Mouse (Mus musculus) adrenal gland, postnatal 25 days (tissue): Measurements from ENCODE around the gene Fstl4. TPM values are rescaled to one million over a fixed set of nuclear protein-coding genes. Genes with fewer than 3 reads are reported as not detected.
A peak's percentile ranks its signal among the peaks of the same experiment; 100 is the strongest.
"Not testable (repeated sequence)": the region's sequence is repeated elsewhere in the genome, so short reads cannot be mapped to it uniquely, and the experiment has no call there.

Experiments
- DNase-seq: peaks from one replicate; pipeline ENCODE4 v3.0.0; 2021; ENCODE audit warnings: mixed read lengths
- total RNA-seq: library from RNA; stranded (reverse); gene quantifications from 2 replicates; pipeline ENCODE4 v1.2.3, GENCODE M21; 2021

The Fstl4 gene
- total RNA-seq, 1 experiment from 2014 or later = 0.91 TPM

DNA sequence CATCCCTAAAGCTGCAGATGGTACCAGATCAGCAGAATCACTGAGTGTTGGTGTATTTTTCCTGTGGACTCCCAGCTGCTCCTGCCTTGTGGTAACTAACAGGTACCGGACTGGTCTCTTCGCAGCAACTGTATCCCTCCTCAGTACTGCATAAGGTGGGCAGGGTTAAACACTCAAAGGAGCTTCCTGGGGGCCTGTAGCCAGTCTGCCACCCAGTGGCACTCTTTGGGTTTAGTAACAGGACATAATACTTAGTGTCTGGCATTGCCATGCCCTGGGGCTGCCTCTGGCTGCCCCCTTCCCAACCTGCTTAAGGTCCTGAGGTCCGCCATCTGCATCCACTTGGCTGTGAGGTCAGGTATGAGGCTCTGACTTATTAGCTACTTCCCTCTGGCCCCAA is 375.2 kb downstream of the Fstl4 start:
- DNase-seq = no peak

DNA sequence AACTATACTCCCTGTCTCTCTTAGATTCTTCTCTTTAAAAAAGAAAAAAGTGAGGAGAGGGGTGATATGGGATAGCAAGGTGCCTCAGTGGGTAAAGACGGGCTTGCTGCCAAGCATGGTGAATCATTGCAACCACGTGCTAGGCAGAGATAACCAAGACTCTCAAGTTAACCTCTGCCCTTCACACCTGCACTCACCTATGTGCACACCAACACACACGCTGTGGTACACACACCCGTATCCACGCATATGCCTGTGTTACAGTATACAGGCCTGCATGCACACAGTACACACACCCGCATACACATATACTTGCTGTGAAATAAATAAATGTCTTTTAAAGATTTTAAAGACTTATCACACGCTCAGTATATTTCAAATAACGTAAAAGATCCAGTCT is 375.8 kb downstream of the Fstl4 start:
- no peak for DNase-seq

DNA sequence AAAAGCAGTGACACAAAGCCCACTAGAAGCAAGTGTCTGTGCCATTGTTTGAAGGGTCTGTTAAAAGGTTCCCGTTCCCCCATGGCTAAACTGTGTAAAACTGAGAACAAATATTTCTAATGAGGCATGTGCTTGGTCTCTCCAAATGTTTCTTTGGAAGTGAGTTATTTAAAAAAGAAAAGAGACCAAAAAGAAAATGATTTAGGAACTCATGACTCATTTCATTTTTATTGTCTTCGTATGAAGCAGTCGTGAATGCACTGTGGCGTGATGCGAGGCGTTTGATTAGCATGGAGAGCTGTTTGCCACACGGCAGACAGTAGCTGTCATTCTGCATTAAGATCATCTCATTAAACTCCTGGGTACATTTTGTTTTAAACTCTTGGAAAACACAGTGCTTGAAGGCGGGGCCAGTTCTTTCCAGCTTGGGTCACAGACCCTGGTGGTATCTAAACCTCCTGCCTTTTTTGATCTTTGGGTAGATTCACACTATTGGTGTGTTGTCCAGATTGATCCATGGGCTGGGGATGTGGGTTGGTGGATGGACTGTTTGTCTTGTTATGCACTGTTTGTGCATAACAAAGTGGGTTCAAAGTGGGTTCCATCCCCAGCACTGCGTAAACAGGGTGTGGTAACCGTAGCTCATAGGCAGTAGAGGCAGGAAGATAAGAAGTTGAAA is 376.4 kb downstream of the Fstl4 start:
- no peak for DNase-seq

DNA sequence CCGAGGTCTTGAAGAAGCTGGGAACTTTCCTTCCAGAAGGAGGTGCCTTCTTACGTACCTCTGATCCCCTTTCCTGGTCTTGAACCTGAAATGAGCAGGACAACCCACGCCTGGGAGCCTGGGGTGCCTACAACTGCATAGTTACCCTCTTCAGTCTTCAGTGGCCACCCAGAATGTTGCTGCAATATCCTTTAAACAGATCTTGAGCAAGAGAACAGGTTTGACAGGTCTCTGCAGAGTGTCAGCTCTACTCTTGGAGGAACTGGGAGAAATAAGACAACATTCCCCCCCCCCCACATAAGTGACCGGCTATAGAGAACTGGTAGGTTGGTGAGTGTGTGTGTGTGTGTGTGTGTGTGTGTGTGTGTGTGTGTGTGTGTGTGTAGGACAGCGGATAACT is 379.1 kb downstream of the Fstl4 start:
- DNase-seq = no peak

DNA sequence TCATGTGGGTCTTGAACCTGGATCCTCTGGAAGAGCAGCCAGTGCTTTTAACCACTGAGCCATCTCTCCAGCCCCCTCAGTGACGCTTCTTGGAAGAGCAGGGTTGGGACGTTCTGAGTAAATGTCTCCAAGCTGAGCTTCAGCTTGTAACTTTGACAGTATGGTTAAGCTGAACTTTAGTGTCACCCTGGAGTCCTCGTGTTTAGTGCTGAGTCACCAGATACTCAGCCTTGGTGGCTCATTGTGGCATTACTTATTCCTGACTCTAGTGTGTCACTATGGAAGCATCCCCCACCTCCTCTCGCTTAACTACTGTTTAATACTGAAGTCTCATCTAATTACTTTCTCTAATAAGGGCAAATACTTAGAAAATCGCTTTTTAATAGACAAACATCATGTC is 380.1 kb downstream of the Fstl4 start:
- DNase-seq = no peak

DNA sequence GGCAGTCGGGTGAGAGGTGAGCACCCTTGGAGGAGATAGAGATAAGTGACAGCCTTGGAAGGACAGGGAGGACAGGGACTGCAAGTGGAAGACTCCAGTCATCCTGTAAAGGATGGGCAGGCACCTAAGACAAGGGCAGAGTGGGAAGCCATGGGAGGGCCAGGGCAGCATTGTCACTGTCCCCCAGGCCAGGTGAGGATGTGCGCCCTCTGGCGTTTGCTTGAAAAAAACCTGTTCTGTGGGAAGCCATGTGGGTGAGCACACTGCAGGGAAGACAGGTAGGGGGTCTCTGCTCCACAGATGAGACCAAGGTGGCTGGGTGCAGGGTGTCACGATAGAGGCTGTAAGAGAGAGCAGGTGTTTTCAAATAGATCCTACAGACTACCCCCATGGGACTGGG is 381.9 kb downstream of the Fstl4 start:
- DNase-seq = peak; percentile 55

DNA sequence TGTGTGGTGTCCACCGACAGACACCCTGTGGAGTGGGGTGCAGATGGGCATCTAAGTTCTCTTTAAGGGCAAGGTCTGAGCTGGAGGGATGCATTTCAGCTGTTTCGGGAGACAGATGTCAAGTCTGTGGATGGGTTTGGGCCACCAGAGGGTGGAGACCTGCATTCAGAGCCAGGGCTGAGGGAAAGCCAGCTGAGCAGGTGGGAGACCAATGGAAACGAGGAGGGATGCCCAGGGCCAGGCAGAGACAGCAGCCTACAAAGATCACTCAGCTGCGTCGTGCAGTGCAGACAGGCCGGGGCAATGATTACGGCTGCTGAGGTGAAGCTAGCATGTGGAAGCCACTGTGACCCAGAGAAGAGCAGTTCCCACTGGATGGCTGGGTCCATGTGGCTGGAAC is 392.0 kb downstream of the Fstl4 start:
- DNase-seq = no peak

DNA sequence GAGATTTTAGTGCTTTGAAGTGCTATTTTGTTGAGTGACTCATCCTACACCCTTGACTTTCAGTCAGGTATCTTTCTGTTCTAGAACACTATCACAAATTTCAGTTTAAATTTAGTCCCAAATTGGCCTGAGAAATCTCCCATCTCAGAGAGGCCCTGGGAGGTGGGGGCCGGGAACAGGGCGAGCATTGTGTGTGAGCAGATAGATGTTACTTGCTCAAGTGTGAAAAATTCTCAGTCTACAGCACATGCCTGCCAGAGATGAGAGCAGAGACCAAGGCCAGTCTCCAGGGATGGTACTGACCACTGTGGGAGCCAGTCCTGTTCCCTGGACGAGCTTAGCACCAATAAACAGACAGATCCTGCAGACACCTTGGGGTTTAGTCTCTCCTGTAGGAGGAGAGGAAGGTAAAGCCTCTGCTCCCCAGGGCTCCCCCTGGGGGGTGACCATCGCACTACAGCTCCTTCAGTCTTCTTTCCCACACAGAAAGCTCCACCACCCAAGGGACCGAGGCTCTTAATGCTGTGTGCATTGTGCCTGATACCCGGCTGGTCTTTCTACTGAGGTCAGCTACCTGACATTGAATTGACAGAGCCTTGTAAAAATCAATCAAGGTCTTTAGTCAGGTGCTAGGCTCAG is 393.3 kb downstream of the Fstl4 start:
- no peak for DNase-seq

DNA sequence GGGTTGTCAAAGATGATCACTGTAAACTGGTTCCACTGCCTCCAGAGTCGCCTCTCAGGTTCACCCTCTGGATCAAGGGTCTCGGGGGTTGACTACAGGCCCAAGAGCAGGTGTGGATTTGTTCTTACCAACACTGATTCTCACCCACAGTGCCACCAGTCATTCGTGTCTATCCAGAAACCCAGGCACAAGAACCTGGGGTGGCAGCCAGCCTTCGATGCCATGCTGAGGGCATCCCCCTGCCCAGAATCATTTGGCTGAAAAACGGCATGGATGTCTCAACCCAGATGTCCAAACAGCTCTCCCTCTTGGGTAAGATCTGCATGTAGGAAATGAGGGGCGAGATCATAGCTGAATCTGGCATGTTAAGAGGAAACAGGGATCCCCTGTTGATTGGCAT is 398.0 kb downstream of the Fstl4 start:
- DNase-seq = no peak

DNA sequence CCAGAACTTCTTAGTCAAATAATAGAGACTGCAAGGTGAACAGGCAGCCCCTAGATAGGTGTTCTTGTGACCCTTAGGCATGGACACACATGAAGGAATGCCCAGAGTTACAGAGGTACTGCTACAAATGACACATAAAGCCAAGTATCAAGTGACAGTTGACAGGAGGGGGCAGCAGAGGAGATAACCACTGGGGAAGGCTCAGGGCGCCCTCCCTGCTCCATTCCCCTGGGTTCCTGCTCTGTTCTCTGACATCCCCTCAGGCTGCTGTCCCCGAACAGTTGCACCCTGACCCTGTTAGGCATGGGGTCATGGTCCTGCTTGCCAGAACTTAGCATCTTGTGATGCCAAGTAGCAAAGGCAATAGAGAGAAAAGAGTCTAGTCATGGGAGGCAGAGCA is 402.0 kb downstream of the Fstl4 start:
- no peak for DNase-seq

DNA sequence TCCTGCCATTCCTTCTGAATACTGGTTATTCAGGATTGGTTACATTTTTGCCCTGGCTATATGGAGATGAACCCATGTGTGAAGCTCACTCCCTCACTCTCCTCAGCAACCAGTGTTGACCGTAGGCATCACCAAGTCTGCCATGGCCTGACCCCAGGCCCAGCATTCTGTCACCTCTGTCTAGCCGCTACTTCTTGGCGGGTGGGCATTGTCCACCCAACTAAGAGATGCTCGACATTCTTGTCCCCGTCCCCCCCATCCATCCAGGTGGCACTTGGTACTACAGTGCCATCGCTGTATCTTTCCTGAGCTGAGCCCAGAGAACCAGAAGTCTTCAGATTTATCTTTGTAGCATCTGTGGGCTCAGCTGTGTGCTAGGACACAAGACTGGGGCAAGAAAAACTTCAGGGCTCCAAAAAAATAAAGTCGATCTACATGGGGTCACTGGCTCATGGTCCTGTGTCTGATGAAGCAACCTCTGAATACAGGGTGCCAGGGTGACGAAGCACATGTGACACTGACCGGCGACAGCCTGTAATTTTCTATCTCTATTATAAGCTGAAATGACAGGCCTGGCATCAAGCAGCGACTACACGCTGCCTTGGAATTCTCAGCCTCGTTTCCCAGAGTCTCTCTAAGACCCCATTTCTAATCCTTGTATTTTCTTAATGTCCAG is 417.9 kb downstream of the Fstl4 start:
- DNase-seq = no peak

DNA sequence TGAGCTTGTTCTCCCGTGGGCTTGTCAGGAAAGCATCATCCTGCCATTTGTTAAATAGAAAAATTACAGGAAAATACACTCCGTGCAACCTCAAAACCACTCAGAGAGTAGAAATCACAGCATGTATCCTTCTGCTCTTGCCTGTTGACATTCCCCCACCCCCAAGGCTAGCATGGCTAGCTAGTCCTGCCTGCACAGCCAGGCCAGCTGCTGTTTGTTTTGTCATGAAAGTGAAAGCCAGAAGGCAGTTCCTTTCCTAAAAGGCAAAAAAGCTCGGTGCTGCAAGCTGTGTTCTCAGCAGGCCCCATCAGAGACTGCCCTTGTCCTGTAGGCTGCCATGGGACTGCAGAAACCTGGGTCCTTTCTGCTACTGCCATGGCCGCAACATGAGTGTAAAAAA is 418.4 kb downstream of the Fstl4 start:
- no peak for DNase-seq

DNA sequence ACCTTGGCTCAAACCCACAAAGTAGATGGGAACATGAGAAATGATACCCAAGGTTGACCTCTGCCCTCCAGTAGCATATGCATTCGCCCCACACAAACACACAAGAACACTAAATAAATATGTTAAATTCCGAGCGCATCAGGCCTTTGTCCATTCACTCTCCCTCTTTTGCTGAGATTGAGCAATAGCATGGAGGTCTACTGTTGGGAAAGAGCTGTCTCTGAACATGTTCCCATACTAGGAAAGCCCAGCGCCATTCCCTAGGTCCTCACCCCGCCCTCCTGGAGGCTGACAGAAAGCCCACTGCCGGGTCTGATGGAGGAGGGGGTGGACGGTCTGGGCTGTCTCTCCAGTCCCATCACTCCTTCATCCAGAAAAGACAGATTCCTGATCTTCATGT is 419.6 kb downstream of the Fstl4 start:
- DNase-seq = no peak

DNA sequence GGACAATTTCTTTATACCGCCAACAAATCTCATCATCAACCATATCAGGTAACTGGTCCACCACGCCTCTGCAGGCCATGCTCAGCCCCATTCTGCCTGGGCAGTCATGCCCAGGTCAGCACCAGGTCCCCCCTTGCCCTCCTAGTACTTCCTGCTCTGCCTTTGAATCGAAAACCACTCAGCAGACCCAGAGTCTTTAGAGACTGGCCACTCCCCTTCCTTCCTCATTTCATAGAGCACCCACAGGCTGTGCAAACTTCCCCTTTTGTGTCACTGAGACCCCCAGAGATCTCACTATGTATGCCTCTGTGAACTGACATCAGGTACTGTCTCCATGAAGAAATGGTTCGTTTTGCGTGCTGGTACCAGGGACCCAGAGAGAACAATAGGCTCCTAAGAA is 420.3 kb downstream of the Fstl4 start:
- DNase-seq = no peak

DNA sequence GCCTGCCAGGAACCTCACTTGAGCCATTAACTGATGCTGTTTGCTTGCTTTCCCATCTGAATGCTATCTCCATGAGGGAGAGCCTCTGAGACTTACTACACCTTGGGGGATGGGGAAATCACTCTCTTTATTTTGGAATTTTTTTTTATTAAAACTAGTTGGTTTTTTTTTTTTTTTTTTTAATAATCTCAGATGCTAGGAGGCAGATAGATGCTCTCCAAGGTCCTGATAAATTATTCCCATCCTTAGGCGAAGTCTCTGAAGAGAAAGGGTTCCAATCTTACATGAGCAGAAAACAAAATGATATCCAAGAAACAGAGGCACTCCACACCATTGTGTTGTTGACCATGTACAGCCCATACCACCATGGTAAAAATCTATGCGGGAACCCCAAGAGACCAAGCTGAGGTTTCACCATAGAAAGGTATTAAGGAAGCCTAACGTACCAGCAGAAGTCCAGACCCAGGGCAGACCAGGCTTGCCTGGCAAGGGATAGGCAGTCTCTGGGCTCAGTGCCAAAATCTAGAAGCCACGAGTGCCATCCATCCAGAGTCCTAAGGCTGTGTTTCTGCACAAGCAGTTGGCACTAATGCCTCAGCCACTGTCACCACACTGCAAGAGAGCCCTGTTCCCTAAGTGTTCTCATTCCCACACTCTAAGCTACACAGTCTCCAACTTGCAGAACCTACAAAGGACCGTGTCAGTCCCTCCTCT is 423.1 kb downstream of the Fstl4 start:
- peak; percentile 6 for DNase-seq

DNA sequence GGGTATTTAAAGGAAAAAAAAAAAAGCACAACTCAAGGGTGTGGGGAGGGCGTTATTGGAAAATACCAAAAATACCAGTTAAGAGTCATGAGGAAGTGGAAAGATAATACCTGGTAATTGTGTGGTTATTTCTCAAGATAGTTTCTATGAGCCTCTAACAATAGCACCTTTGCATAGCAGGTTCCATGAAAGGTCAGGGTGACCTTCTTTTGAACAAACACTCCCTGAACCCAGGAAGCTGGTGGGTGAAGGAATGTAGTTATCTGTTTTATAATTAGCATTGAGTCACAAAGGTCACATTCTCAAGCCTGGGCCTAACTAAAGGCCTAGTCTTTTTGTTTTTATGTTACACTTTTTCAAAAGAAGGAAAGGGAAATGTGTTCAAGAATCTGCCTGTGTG is 432.1 kb downstream of the Fstl4 start:
- not testable (repeated sequence) for DNase-seq

DNA sequence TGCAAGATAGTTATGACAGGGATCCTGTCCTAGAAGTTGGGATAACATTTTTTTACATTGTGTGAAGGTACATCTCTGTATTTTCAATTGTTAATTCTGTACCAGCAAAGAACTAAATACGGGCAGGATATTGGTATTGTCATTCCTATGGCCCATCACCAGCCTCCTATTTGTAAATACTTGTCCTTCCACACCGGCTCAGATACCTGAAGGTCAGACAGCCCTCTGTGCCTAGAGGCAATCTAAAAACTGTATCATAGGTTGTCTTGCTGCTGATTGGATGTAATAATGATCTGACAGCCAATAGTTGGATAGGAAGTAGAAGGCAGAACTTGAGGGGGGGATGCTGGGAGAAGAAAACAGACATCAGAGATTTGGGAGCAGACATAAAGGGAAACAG is 432.7 kb downstream of the Fstl4 start:
- no peak for DNase-seq

DNA sequence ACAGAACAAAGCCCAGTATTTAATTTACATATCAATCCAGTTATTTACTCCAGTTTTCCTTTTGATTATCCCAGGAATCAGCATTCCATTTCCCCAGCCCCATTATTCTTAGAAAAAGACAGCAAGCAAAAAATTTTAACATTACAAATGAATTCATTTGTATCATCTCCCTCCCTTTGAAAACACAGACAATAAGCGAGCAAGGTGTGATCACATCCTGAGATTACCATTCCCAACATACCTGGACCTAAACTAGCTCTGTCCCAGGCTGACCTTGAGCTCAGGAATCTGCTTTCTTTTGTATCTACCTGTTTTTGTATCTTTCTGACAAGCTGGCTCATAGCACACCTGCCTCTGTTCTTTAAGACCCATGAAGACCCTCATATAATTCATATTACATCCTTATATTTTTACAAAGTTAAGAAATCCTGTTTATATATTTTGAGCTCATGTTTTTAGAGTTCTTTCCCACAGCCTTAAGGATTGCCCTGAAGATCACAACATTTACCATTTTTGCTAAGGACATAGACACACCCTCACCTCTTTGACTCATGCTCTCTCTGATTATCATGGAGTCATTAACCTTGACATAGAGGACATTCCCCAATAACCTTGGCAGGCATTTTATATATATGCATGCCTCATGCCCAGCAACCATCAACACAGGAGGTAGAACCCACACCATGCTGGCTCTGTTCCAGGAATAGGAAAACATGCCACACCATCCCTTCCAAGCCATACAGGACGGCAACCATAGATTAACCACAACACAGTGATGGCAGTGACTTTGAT is 438.2 kb downstream of the Fstl4 start:
- no peak for DNase-seq

DNA sequence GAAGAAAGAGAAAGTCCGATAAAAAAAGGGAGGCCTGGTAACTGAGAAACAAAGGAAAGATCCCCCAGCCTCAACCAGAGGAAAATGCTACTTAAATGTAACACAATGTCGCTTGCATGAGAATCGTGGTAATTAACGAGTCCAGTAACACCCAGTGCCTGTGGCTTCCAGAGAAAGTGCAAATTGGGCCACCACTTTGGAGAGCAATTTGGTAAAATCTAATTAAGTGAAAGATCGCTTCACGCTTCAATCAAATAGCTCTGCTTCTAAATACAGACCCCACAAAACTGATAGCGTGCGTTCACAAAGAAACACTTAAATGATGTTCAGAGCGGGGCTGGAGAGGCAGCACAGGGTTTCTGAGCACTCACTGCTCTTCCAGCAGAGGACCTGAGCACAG is 446.4 kb downstream of the Fstl4 start:
- DNase-seq = no peak

DNA sequence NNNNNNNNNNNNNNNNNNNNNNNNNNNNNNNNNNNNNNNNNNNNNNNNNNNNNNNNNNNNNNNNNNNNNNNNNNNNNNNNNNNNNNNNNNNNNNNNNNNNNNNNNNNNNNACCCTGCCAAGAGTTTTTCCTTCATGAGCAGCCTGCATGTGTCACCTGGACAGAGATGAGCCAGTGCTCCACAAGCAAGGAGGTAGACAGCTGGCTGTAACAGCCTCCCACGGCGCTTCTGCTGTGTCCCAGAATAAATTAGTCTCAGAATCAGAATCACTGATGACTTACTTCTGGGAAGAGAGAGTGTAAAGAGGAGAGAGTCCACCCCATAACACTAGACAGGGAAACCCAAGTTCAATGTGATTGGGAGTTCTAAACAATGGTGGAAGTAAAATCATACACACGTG is 464.6 kb downstream of the Fstl4 start:
- DNase-seq = no peak

DNA sequence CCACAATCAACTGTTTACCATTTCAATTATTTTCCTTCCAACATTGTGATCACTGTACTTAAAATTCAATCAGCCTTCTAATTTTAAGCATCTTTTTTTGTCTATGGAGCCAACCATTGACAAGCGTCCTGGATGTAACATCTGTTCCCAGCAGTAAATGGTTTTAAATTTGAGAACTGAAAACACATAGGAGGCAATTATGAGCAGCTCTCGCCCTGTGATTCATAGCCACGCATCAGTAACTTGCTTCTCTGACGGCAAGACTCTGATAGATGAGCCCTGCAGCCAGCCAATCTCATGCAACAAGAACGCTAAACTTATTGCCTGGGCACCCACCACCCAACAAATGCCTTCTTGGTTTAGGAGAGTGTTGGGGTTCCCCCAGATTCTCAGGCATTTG is 467.4 kb downstream of the Fstl4 start:
- DNase-seq = no peak

DNA sequence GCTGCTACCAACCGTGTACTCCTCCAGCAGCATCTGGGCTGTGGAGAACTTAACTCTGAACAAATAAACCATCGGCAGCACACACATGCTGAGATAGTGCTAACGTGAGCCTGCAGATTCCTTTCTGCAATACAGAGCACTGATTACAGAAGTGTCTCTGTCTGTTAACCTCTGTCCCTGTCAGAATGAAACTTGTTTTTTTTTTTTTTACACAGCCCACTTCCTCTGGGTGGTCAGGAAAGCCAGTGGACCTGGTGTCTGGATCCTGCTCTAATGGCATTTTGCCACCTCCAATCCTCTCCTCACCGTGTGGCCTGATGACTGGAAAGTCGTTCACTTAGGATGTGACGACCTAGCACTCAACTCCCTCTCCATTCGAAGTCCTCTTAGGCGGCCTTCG is 469.2 kb downstream of the Fstl4 start:
- no peak for DNase-seq
